Mouse (Mus musculus): ENCODE measurements around the gene Plek2. TPM values are rescaled to one million over a fixed set of nuclear protein-coding genes. Genes with fewer than 3 reads are reported as not detected.
"Not testable (repeated sequence)": the region's sequence is repeated elsewhere in the genome, so short reads cannot be mapped to it uniquely, and the experiment has no call there.

Plek2 gene
- total and polyA plus RNA-seq, 2 experiments from 2014 or later, result 2.0 to 3.2 TPM

DNA sequence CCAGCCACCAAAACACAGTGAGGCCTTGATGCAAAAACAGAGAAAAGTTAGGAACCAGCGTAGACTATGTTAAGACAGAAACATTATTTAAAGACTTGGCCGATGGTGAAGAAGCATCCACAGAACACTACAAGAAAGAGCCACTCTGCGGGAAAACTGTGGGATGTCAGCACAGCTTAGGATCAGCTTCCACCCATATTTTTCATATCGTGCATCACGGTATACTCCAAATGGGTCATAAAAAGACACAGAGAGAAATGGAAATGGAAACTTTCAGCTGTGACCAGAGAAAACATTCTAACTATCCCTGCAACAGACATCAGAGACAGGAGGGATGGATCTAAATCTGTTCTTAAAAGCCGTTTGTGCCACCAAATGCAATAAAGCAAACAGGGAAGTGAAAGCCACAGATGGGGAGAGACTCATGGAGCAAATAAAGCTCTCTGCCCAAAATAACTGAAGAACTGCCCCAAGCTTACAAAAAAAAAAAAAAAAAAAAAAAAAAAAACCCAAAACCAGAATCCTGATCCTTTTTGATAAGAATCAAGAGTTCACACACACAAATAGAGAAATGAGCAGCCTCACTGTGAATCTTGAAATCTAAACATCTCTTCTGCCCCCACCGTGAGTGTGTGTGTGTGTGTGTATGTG is 16.9 kb upstream of the Plek2 start:
- DNase-seq (ENCODE audit: low spot score) (no peak), ATAC-seq (ENCODE audit: low FRiP score) (no peak)
- Histone ChIP-seq H3K9ac (replicated peaks; ENCODE audit: low read length, poor library complexity, severe bottlenecking) (no peak overlapping the region), H3K36me3 (ENCODE audit: insufficient read depth, low read length) (no peaks in the 10 kb centered on the region), H3K27ac (ENCODE audit: low read depth, low read length) (no peak overlapping the region), H3K4me1 (ENCODE audit: insufficient read depth, low read length) (no peaks in the 10 kb centered on the region), H3K9me3 (ENCODE audit: low read length) (no peaks in the 10 kb centered on the region), H3K4me2 (ENCODE audit: low read depth, low read length, poor library complexity, severe bottlenecking) (no peak overlapping the region), H3K27me3 (ENCODE audit: insufficient read depth, low read length) (no peaks in the 10 kb centered on the region), H3K4me3 (ENCODE audit: low read depth, low read length) (no peak overlapping the region)
- no peak for TF ChIP-seq CTCF (IDR thresholded peaks at IDR 0.05)
- 87% methylated on average over 7 of the region's 7 CpGs for WGBS

- H3K36me3 ChIP-seq (ENCODE audit: insufficient read depth, low read length); H3K4me2 ChIP-seq (ENCODE audit: low read depth, low read length, poor library complexity, severe bottlenecking); H3K9me3 ChIP-seq (ENCODE audit: low read length); ATAC-seq (ENCODE audit: low FRiP score); DNase-seq (ENCODE audit: low spot score); H3K4me3 ChIP-seq (ENCODE audit: low read depth, low read length); H3K27ac ChIP-seq (ENCODE audit: low read depth, low read length); H3K27me3 ChIP-seq (ENCODE audit: insufficient read depth, low read length); H3K9ac ChIP-seq (replicated peaks; ENCODE audit: low read length, poor library complexity, severe bottlenecking); H3K4me1 ChIP-seq (ENCODE audit: insufficient read depth, low read length): not testable (repeated sequence)
These were observed 16.2 kb upstream of the Plek2 start for GRCm38 (mm10) chr12:78922977-78923376.

DNA sequence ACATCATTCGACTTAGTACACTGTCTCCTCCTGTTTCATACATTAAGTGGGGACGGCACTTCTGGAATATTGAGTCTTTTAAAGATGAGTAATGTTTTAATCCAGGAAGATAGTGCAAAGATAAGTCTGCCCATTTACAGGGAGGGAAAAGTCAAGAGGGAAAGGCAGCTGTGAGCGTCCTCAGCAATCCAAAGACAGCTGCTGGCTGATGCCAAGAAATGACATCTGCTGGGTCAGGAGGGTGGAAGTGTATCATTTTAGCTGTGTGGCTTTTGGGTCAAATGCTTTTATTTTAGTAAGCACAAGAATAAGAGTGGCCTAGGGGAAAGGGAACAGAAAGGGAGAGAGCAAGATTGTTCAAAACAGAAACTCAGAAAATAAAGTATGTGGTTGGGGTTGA is 15.3 kb upstream of the Plek2 start:
- Histone ChIP-seq H3K36me3 (ENCODE audit: insufficient read depth, low read length) (no peaks in the 10 kb centered on the region), H3K9ac (replicated peaks; ENCODE audit: low read length, poor library complexity, severe bottlenecking) (no peak overlapping the region), H3K27me3 (ENCODE audit: insufficient read depth, low read length) (no peaks in the 10 kb centered on the region), H3K4me3 (ENCODE audit: low read depth, low read length) (no peak overlapping the region), H3K27ac (ENCODE audit: low read depth, low read length) (no peak overlapping the region), H3K4me2 (ENCODE audit: low read depth, low read length, poor library complexity, severe bottlenecking) (no peak overlapping the region), H3K9me3 (ENCODE audit: low read length) (no peaks in the 10 kb centered on the region), H3K4me1 (ENCODE audit: insufficient read depth, low read length) (no peaks in the 10 kb centered on the region)
- TF ChIP-seq CTCF (IDR thresholded peaks at IDR 0.05), result no peak
- 82% methylated on average over 3 of the region's 3 CpGs for WGBS
- DNase-seq (ENCODE audit: low spot score), result no peak
- ATAC-seq (ENCODE audit: low FRiP score), result no peak

GRCm38 (mm10) chr12:78921421-78921820 is 14.7 kb upstream of the Plek2 start:
- Histone ChIP-seq H3K4me2 (ENCODE audit: low read depth, low read length, poor library complexity, severe bottlenecking) (no peak overlapping the region), H3K4me1 (ENCODE audit: insufficient read depth, low read length) (no peaks in the 10 kb centered on the region), H3K9me3 (ENCODE audit: low read length) (no peaks in the 10 kb centered on the region), H3K4me3 (ENCODE audit: low read depth, low read length) (no peak overlapping the region), H3K27me3 (ENCODE audit: insufficient read depth, low read length) (no peaks in the 10 kb centered on the region), H3K27ac (ENCODE audit: low read depth, low read length) (no peak overlapping the region), H3K9ac (replicated peaks; ENCODE audit: low read length, poor library complexity, severe bottlenecking) (no peak overlapping the region), H3K36me3 (ENCODE audit: insufficient read depth, low read length) (no peaks in the 10 kb centered on the region)
- WGBS, result 82% methylated on average over 4 of the region's 4 CpGs
- ATAC-seq (ENCODE audit: low FRiP score) (no peak), DNase-seq (ENCODE audit: low spot score) (no peak)
- no peak for TF ChIP-seq CTCF (IDR thresholded peaks at IDR 0.05)

DNA sequence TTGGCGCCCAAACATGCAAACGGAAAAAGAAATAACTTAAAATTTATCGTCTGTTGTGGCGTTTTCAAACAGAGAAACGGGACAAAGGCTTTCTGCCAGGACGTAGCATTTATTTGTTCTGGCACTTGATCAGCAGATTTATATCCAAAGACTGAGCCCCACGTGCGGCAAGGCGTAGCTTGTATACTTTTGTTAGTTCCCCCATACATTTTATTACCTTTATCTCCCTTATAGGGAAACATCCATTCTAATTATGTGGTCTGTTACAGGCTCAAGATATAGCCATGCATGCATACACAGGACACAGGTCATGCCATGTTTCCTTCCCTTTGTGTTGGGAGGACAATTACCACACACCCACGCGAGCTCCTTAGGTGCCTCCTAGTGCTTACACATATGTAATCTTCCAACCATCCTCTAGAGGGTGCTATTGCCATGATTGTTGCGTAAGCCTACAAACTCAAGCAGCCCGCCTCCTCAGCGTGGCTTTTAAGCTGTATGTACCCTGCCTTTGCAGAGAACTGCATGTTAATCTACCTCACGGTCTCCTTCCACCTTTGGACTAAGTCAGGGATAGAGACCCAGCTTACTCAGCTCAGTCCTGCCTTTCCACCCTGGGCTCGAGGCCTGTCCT is 12.4 kb upstream of the Plek2 start:
- H3K9me3 ChIP-seq (ENCODE audit: low read length), result no peaks in the 10 kb centered on the region
- peak; percentile 66 for ATAC-seq (ENCODE audit: low FRiP score)
- no peak overlapping the region for H3K9ac ChIP-seq (replicated peaks; ENCODE audit: low read length, poor library complexity, severe bottlenecking)
- no peak overlapping the region for H3K27ac ChIP-seq (ENCODE audit: low read depth, low read length)
- H3K36me3 ChIP-seq (ENCODE audit: insufficient read depth, low read length), result no peaks in the 10 kb centered on the region
- H3K4me2 ChIP-seq (ENCODE audit: low read depth, low read length, poor library complexity, severe bottlenecking), result 0 out of 2 replicates have a peak overlapping the region, but pooled peaks have one; percentile 33
- H3K4me1 ChIP-seq (ENCODE audit: insufficient read depth, low read length), result no peaks in the 10 kb centered on the region
- H3K27me3 ChIP-seq (ENCODE audit: insufficient read depth, low read length), result no peaks in the 10 kb centered on the region
- WGBS, result 37% methylated on average over 16 of the region's 16 CpGs
- DNase-seq (ENCODE audit: low spot score), result peak; percentile 92
- peak; percentile 91 for TF ChIP-seq CTCF (IDR thresholded peaks at IDR 0.05)
- H3K4me3 ChIP-seq (ENCODE audit: low read depth, low read length), result no peak overlapping the region

DNA sequence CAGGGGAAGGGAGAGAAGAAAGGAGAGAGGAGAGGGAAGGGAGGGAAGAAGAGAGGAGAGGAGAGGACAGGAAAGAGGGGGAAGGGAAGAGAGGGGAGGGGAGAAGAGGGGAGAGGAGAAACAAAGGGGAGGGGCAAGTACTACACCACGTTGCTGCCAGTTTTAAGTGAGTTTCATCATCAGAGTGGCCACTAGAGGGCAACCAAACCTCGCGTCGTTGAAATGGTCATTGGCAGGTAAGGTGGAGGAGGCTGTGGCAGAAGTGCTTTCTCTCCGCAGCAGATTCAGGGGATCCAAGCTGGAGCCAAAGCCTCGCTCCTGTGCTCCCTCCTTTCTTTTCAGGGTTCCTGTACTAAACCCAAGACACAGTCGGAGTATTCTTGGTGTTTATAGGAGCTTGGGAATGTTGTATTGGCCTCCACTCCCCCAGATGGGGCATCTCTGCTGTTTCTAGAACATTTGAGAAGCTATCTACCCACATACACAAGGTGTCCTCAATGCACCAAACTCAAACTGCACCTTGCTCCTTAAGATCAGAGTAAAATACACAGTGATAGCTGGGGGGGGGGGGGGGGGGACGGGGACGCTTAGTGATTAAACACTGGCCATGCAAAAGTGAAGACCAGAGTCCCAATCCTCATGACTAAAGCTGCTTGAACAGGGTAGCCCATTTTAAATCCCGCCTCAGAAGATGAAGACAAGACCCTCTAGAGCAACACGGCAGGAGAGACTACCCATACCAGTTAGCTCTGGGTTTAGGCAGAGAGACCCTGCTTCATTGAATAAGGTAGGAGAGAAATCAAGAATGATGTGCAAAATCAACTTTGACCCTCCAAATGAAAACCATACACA is 11.7 kb upstream of the Plek2 start:
- no peaks in the 10 kb centered on the region for H3K36me3 ChIP-seq (ENCODE audit: insufficient read depth, low read length)
- no peaks in the 10 kb centered on the region for H3K4me1 ChIP-seq (ENCODE audit: insufficient read depth, low read length)
- 15% methylated on average over 10 of the region's 11 CpGs for WGBS
- H3K27me3 ChIP-seq (ENCODE audit: insufficient read depth, low read length), result 0 out of 2 replicates have a peak, but pooled peaks cover 3% of the 10 kb centered on the region
- no peak overlapping the region for H3K4me3 ChIP-seq (ENCODE audit: low read depth, low read length)
- H3K27ac ChIP-seq (ENCODE audit: low read depth, low read length), result no peak overlapping the region
- ATAC-seq (ENCODE audit: low FRiP score), result peak; percentile 56
- no peak overlapping the region for H3K9ac ChIP-seq (replicated peaks; ENCODE audit: low read length, poor library complexity, severe bottlenecking)
- H3K9me3 ChIP-seq (ENCODE audit: low read length), result no peaks in the 10 kb centered on the region
- DNase-seq (ENCODE audit: low spot score), result peak; percentile 91
- peak overlapping the region; percentile 33 for H3K4me2 ChIP-seq (ENCODE audit: low read depth, low read length, poor library complexity, severe bottlenecking)
- peak; percentile 92 for TF ChIP-seq CTCF (IDR thresholded peaks at IDR 0.05)
